Mouse (Mus musculus) macrophage (primary cell): ENCODE results near the gene Htt. TPM values are rescaled to one million over a fixed set of nuclear protein-coding genes. Genes with fewer than 3 reads are reported as not detected.

Source experiments
- H3K27ac ChIP-seq: fragments of 350-480 bp; formaldehyde crosslinking; 2 replicates; pipeline ENCODE4 v1.9.0; 2021
- H3K36me3 ChIP-seq: fragments of 350-480 bp; formaldehyde crosslinking; 2 replicates; pipeline ENCODE4 v1.9.0; 2021; ENCODE audit errors: inconsistent target
- H3K4me3 ChIP-seq: fragments of 350-480 bp; formaldehyde crosslinking; 2 replicates; pipeline ENCODE4 v1.9.0; 2021; ENCODE audit errors: inconsistent target
- H3K79me2 ChIP-seq: fragments of 350-480 bp; formaldehyde crosslinking; 2 replicates; pipeline ENCODE4 v1.9.0; 2021; ENCODE audit errors: inconsistent target
- WGBS: methylation state at CpG from one replicate; pipeline ENCODE4 v1.1.7; 2026; ENCODE audit warnings: inconsistent platforms; ENCODE audit not compliant: missing documents; 5-methylcytosine and 5-hydroxymethylcytosine counted together
- polyA plus RNA-seq: library from polyadenylated mRNA; stranded (reverse); fragments of 250-400 nt; gene quantifications from 3 replicates; pipeline ENCODE4 v1.2.4, GENCODE M21; 2018; ENCODE audit warnings: inconsistent platforms

Gene Htt
- polyA plus RNA-seq, 1 experiment from 2014 or later: 14.2 TPM

- no peaks in the 10 kb centered on the region for H3K36me3 ChIP-seq
- no peaks in the 10 kb centered on the region for H3K79me2 ChIP-seq
- 58% methylated on average over 11 of the region's 11 CpGs for WGBS
- H3K4me3 ChIP-seq: no peak overlapping the region
- no peak overlapping the region for H3K27ac ChIP-seq
These were observed 170.2 kb downstream of the Htt start for GRCm38 (mm10) chr5:34931516-34932457.

GRCm38 (mm10) chr5:34932458-34932806 lies 170.9 kb downstream of the Htt start:
- Histone ChIP-seq H3K36me3 (no peaks in the 10 kb centered on the region), H3K79me2 (no peaks in the 10 kb centered on the region), H3K27ac (no peak overlapping the region), H3K4me3 (no peak overlapping the region)
- WGBS: 18% methylated on average over 4 of the region's 4 CpGs

GRCm38 (mm10) chr5:34933461-34933860 lies 171.9 kb downstream of the Htt start:
- WGBS: 90% methylated on average over 1 of the region's 1 CpGs
- H3K36me3 ChIP-seq: no peaks in the 10 kb centered on the region
- no peaks in the 10 kb centered on the region for H3K79me2 ChIP-seq
- no peak overlapping the region for H3K27ac ChIP-seq
- H3K4me3 ChIP-seq: no peak overlapping the region

GRCm38 (mm10) chr5:34941710-34942470 lies 180.3 kb downstream of the Htt start:
- WGBS: 88% methylated on average over 10 of the region's 10 CpGs
- Histone ChIP-seq H3K27ac (no peak overlapping the region), H3K4me3 (no peak overlapping the region), H3K79me2 (no peaks in the 10 kb centered on the region), H3K36me3 (no peaks in the 10 kb centered on the region)

GRCm38 (mm10) chr5:34943428-34943827 lies 181.9 kb downstream of the Htt start:
- Histone ChIP-seq H3K79me2 (no peaks in the 10 kb centered on the region), H3K36me3 (no peaks in the 10 kb centered on the region), H3K4me3 (no peak overlapping the region), H3K27ac (no peak overlapping the region)
- WGBS: 25% methylated on average over 3 of the region's 3 CpGs

GRCm38 (mm10) chr5:34948861-34949760 lies 187.6 kb downstream of the Htt start, which contains the start of gene Rgs12:
Gene Rgs12, plus strand, starts transcription at chr5:34949445.
- Histone ChIP-seq H3K4me3 (peak within 1 kb of the TSS; percentile 63), H3K27ac (no peak within 1 kb of the TSS), H3K79me2 (no peaks in the 10 kb centered on the region), H3K36me3 (no peaks in the 10 kb centered on the region)
- under 1% methylated on average over 76 of the region's 84 CpGs for WGBS

GRCm38 (mm10) chr5:34949769-34950211 lies 188.2 kb downstream of the Htt start:
- H3K27ac ChIP-seq: no peak overlapping the region
- H3K79me2 ChIP-seq: no peaks in the 10 kb centered on the region
- peak overlapping the region; percentile 26; the same call in 1 of the 2 replicates for H3K4me3 ChIP-seq
- 17% methylated on average over 8 of the region's 12 CpGs for WGBS
- H3K36me3 ChIP-seq: no peaks in the 10 kb centered on the region

GRCm38 (mm10) chr5:34950486-34951160 lies 189.1 kb downstream of the Htt start:
- H3K4me3 ChIP-seq: no peak overlapping the region
- no peaks in the 10 kb centered on the region for H3K36me3 ChIP-seq
- H3K79me2 ChIP-seq: no peaks in the 10 kb centered on the region
- no peak overlapping the region for H3K27ac ChIP-seq
- 89% methylated on average over 6 of the region's 6 CpGs for WGBS

- no peak overlapping the region for H3K27ac ChIP-seq
- no peaks in the 10 kb centered on the region for H3K36me3 ChIP-seq
- H3K79me2 ChIP-seq: no peaks in the 10 kb centered on the region
- no peak overlapping the region for H3K4me3 ChIP-seq
- 93% methylated on average over 8 of the region's 8 CpGs for WGBS
These were observed 189.8 kb downstream of the Htt start for GRCm38 (mm10) chr5:34951161-34951834.

GRCm38 (mm10) chr5:34954508-34954907 lies 193.0 kb downstream of the Htt start:
- no peaks in the 10 kb centered on the region for H3K79me2 ChIP-seq
- no peak overlapping the region for H3K27ac ChIP-seq
- no peak overlapping the region for H3K4me3 ChIP-seq
- no peaks in the 10 kb centered on the region for H3K36me3 ChIP-seq
- WGBS: 92% methylated on average over 6 of the region's 6 CpGs

GRCm38 (mm10) chr5:34955630-34956029 lies 194.1 kb downstream of the Htt start:
- Histone ChIP-seq H3K4me3 (no peak overlapping the region), H3K79me2 (no peaks in the 10 kb centered on the region), H3K36me3 (no peaks in the 10 kb centered on the region), H3K27ac (no peak overlapping the region)
- 37% methylated on average over 5 of the region's 5 CpGs for WGBS

- 83% methylated on average over 7 of the region's 7 CpGs for WGBS
- no peaks in the 10 kb centered on the region for H3K79me2 ChIP-seq
- H3K4me3 ChIP-seq: no peak overlapping the region
- no peaks in the 10 kb centered on the region for H3K36me3 ChIP-seq
- no peak overlapping the region for H3K27ac ChIP-seq
These were observed 194.6 kb downstream of the Htt start for GRCm38 (mm10) chr5:34956151-34956550.

GRCm38 (mm10) chr5:34957015-34957414 lies 195.5 kb downstream of the Htt start:
- Histone ChIP-seq H3K27ac (no peak overlapping the region), H3K36me3 (no peaks in the 10 kb centered on the region)
- 92% methylated on average over 2 of the region's 2 CpGs for WGBS

More at GRCm38 (mm10) chr5:34957015-34957414, 195.5 kb downstream of the Htt start:
- Histone ChIP-seq H3K79me2 (no peaks in the 10 kb centered on the region), H3K4me3 (no peak overlapping the region)
